Mouse (Mus musculus) E14TG2a.4 (cell line): Measurements from ENCODE around the gene Ndufb4.

ENCODE experiments used
- CTCF ChIP-seq: conservative IDR thresholded peaks from 2 replicates; pipeline ENCODE4 v1.5.1; 2014; ENCODE audit warnings: low read length
- NANOG ChIP-seq: IDR thresholded peaks from 2 replicates; pipeline ENCODE4 v1.6.1; 2014; ENCODE audit warnings: borderline replicate concordance, low read length, mixed read lengths
- POU5F1 ChIP-seq: IDR thresholded peaks from 2 replicates; pipeline ENCODE4 v1.6.1; 2014; ENCODE audit warnings: low read length, borderline replicate concordance

- no peak for TF ChIP-seq CTCF
- no peak for TF ChIP-seq NANOG
- no peak for TF ChIP-seq POU5F1
Measured at GRCm38 (mm10) chr16:37651467-37651866, 2.8 kb downstream of the Ndufb4 start.
